Mouse (Mus musculus) testis, adult 2 months (tissue): Measurements from ENCODE around the gene Mtmr3. TPM values are rescaled to one million over a fixed set of nuclear protein-coding genes. Genes with fewer than 3 reads are reported as not detected.

ENCODE experiments used
- H3K27ac ChIP-seq: fragments of 200-500 bp; 2 replicates; pipeline ENCODE4 v1.5.1; 2012; ENCODE audit warnings: low read depth, low read length; ENCODE audit not compliant: control insufficient read depth, insufficient read depth
- H3K27me3 ChIP-seq: fragments of 200-500 bp; 2 replicates; pipeline ENCODE4 v1.6.1; 2012; ENCODE audit warnings: mild to moderate bottlenecking, low read length, moderate library complexity; ENCODE audit not compliant: control insufficient read depth, insufficient read depth
- H3K36me3 ChIP-seq: fragments of 200-500 bp; 2 replicates; pipeline ENCODE4 v1.6.1; 2012; ENCODE audit warnings: mild to moderate bottlenecking, low read length; ENCODE audit not compliant: control insufficient read depth, insufficient read depth
- H3K4me1 ChIP-seq: fragments of 200-500 bp; 2 replicates; pipeline ENCODE4 v1.6.1; 2012; ENCODE audit warnings: low read length; ENCODE audit not compliant: control insufficient read depth, insufficient read depth
- H3K4me3 ChIP-seq: fragments of 200-500 bp; 2 replicates; pipeline ENCODE4 v1.5.1; 2012; ENCODE audit warnings: low read depth, mild to moderate bottlenecking, low read length, moderate library complexity, mixed read lengths; ENCODE audit not compliant: control insufficient read depth
- CTCF ChIP-seq: fragments of 200-500 bp; IDR thresholded peaks from 2 replicates; pipeline ENCODE4 v1.5.1; 2012; ENCODE audit warnings: low read depth, mild to moderate bottlenecking, inconsistent platforms, low read length, moderate library complexity; ENCODE audit not compliant: control insufficient read depth, insufficient read depth, insufficient replicate concordance
- POLR2A ChIP-seq: fragments of 200-500 bp; IDR thresholded peaks from 2 replicates; pipeline ENCODE4 v1.6.1; 2012; ENCODE audit warnings: low read depth, mild to moderate bottlenecking, inconsistent platforms, low read length, moderate library complexity; ENCODE audit not compliant: control insufficient read depth
- polyA plus RNA-seq: library from polyadenylated mRNA; depleted of rRNA; stranded (reverse); fragments of >200 nt; gene quantifications from 2 replicates; pipeline ENCODE4 v1.2.3, GENCODE M21; 2012

Gene Mtmr3
- polyA plus RNA-seq, 1 experiment: 23.4 TPM

GRCm38 (mm10) chr11:4489207-4489606 is 105.5 kb downstream of the Mtmr3 start:
- Histone ChIP-seq H3K36me3 (peaks cover 2% of the 10 kb centered on the region), H3K4me1 (no peaks in the 10 kb centered on the region), H3K27ac (no peak overlapping the region), H3K27me3 (no peaks in the 10 kb centered on the region), H3K4me3 (no peak overlapping the region)
- TF ChIP-seq CTCF (no peak), POLR2A (no peak)

- no peak overlapping the region for H3K4me3 ChIP-seq
- H3K36me3 ChIP-seq: peaks cover 2% of the 10 kb centered on the region
- TF ChIP-seq CTCF (no peak), POLR2A (no peak)
- no peak overlapping the region for H3K27ac ChIP-seq
- no peaks in the 10 kb centered on the region for H3K4me1 ChIP-seq
- H3K27me3 ChIP-seq: no peaks in the 10 kb centered on the region
Observed at GRCm38 (mm10) chr11:4488798-4489197, 105.9 kb downstream of the Mtmr3 start.

GRCm38 (mm10) chr11:4488367-4488766 is 106.3 kb downstream of the Mtmr3 start:
- H3K4me3 ChIP-seq: no peak overlapping the region
- no peaks in the 10 kb centered on the region for H3K27me3 ChIP-seq
- H3K4me1 ChIP-seq: no peaks in the 10 kb centered on the region
- peaks cover 2% of the 10 kb centered on the region for H3K36me3 ChIP-seq
- TF ChIP-seq POLR2A: no peak
- TF ChIP-seq CTCF: no peak
- no peak overlapping the region for H3K27ac ChIP-seq

GRCm38 (mm10) chr11:4487401-4487965 is 107.2 kb downstream of the Mtmr3 start:
- no peaks in the 10 kb centered on the region for H3K4me1 ChIP-seq
- no peaks in the 10 kb centered on the region for H3K27me3 ChIP-seq
- H3K4me3 ChIP-seq: no peak overlapping the region
- H3K27ac ChIP-seq: no peak overlapping the region
- no peak for TF ChIP-seq POLR2A
- no peak for TF ChIP-seq CTCF
- H3K36me3 ChIP-seq: peaks cover 2% of the 10 kb centered on the region

- TF ChIP-seq CTCF (no peak), POLR2A (no peak)
- Histone ChIP-seq H3K27ac (no peak overlapping the region), H3K4me1 (no peaks in the 10 kb centered on the region), H3K27me3 (no peaks in the 10 kb centered on the region), H3K4me3 (no peak overlapping the region), H3K36me3 (peaks cover 3% of the 10 kb centered on the region)
Observed at GRCm38 (mm10) chr11:4484541-4484940, 110.1 kb downstream of the Mtmr3 start.

- Histone ChIP-seq H3K27ac (no peak overlapping the region), H3K4me1 (no peaks in the 10 kb centered on the region), H3K4me3 (no peak overlapping the region), H3K27me3 (no peaks in the 10 kb centered on the region), H3K36me3 (peaks cover 2% of the 10 kb centered on the region; the same call in 1 of the 2 replicates)
- TF ChIP-seq CTCF (no peak), POLR2A (no peak)
Observed at GRCm38 (mm10) chr11:4482641-4483040, 112.0 kb downstream of the Mtmr3 start.

GRCm38 (mm10) chr11:4476184-4476697 is 118.4 kb downstream of the Mtmr3 start:
- Histone ChIP-seq H3K36me3 (no peaks in the 10 kb centered on the region; the same call in 1 of the 2 replicates), H3K4me1 (no peaks in the 10 kb centered on the region), H3K4me3 (no peak overlapping the region), H3K27me3 (no peaks in the 10 kb centered on the region), H3K27ac (no peak overlapping the region)
- TF ChIP-seq CTCF (no peak), POLR2A (no peak)

GRCm38 (mm10) chr11:4472464-4473179 is 122.0 kb downstream of the Mtmr3 start:
- H3K36me3 ChIP-seq: no peaks in the 10 kb centered on the region; the same call in 1 of the 2 replicates
- H3K4me3 ChIP-seq: no peak overlapping the region
- H3K27ac ChIP-seq: no peak overlapping the region
- H3K4me1 ChIP-seq: no peaks in the 10 kb centered on the region
- no peaks in the 10 kb centered on the region for H3K27me3 ChIP-seq
- TF ChIP-seq POLR2A: no peak
- TF ChIP-seq CTCF: no peak
